In the genomic region with DNA sequence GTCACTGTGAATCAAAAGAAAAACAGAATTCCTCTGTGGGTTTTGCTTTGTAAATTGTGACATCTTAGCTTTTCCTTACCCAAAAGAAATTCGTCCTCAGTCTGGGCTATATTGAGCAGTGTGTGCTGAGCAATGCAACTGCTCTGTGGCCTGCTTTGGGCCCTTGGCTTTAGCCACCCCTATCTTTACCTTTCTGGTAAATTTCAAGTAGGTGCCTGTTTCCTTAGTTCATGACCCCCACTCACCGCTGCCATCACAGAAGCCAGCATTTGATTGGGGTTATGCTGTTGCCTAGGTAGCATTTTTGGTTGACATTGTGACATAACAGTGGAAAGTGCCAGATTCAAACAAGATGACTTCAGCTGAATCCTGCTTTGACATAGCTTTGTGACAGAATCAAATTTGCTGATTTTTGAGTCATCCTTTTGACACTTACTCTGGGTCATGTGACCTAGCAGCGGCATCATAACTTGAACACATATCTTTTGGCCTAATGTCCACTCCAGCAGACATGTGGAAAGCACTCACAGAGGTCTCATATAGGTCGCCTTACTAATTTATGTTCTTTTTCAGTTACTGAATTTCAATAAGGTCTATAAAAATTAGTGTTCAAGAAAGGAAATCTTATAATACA, we compare ENCODE assay signal across 11 mouse cellular contexts.
DNase-seq lines count a peak whose midpoint lies in the region; ATAC-seq and TF ChIP-seq lines count a peak whose summit lies in the region.
"Had no signal": no experiment of that assay in that cellular context is flagged by ENCODE, and none has a peak within 500 bp of the region (broad histone marks: within the 10 kb centered on the region; RNA-seq: fewer than 3 reads in every experiment).

No protein-coding gene starts in this region.

- no peak for DNase-seq in forebrain, embryonic 10.5 days (ENCODE audit: extremely low spot score, low spot score)
- no peak for DNase-seq in hindbrain, embryonic 11.5 days (ENCODE audit: low spot score)
- no peak for DNase-seq in spleen, adult 2 months (ENCODE audit: low read depth in 1 of 2, low spot score in 2 of 2)
- DNase-seq in spleen, postnatal 36 days (ENCODE audit: low spot score in 2 of 2): no peak
- DNase-seq in spleen, postnatal 4 days (ENCODE audit: low spot score in 2 of 2): no peak
- DNase-seq: cerebellum, adult 8-10 months; kidney, postnatal 14 days; lung, postnatal 4 days had no signal

- 67% methylated on average over 4 of the region's 4 CpGs for WGBS in forebrain, embryonic 10.5 days
- WGBS in forebrain, embryonic 16.5 days: 61% methylated on average over 4 of the region's 4 CpGs
- 54% methylated on average over 4 of the region's 4 CpGs for WGBS in hindbrain, embryonic 13.5 days
- 68% methylated on average over 4 of the region's 4 CpGs for WGBS in hindbrain, embryonic 11.5 days
- 82% methylated on average over 4 of the region's 4 CpGs for WGBS in spleen, adult 2 months
- 51% methylated on average over 4 of the region's 4 CpGs for WGBS in neural tube, embryonic 15.5 days

- no peaks in the 10 kb centered on the region for H3K27me3 ChIP-seq in forebrain, embryonic 10.5 days (ENCODE audit: poor library complexity, severe bottlenecking)
- no peaks in the 10 kb centered on the region for H3K27me3 ChIP-seq in forebrain, embryonic 16.5 days (replicated peaks; ENCODE audit: control insufficient read depth, insufficient read depth, low read length)
- H3K27me3 ChIP-seq in hindbrain, embryonic 13.5 days: no peaks in the 10 kb centered on the region
- H3K27me3 ChIP-seq in hindbrain, embryonic 11.5 days (ENCODE audit: control insufficient read depth, insufficient read depth, low read length): no peaks in the 10 kb centered on the region
- no peaks in the 10 kb centered on the region for H3K27me3 ChIP-seq in spleen, adult 2 months (ENCODE audit: control insufficient read depth, insufficient read depth, low read length)
- H3K27me3 ChIP-seq in neural tube, embryonic 15.5 days (replicated peaks): no peaks in the 10 kb centered on the region

- peaks cover 49% of the 10 kb centered on the region for H3K4me1 ChIP-seq in forebrain, embryonic 10.5 days
- H3K4me1 ChIP-seq in forebrain, embryonic 16.5 days (replicated peaks; ENCODE audit: control insufficient read depth, insufficient read depth, low read length): peaks cover 12% of the 10 kb centered on the region
- H3K4me1 ChIP-seq in hindbrain, embryonic 13.5 days (replicated peaks): peaks cover 24% of the 10 kb centered on the region
- no peaks in the 10 kb centered on the region for H3K4me1 ChIP-seq in hindbrain, embryonic 11.5 days (replicated peaks; ENCODE audit: control insufficient read depth, insufficient read depth, low read length)
- peaks cover 4% of the 10 kb centered on the region for H3K4me1 ChIP-seq in spleen, adult 2 months (ENCODE audit: control insufficient read depth, insufficient read depth, insufficient read length)
- peaks cover 14% of the 10 kb centered on the region for H3K4me1 ChIP-seq in neural tube, embryonic 15.5 days

- no peaks in the 10 kb centered on the region for H3K9me3 ChIP-seq in forebrain, embryonic 10.5 days
- no peaks in the 10 kb centered on the region for H3K9me3 ChIP-seq in forebrain, embryonic 16.5 days (ENCODE audit: control insufficient read depth, low read length)
- no peaks in the 10 kb centered on the region for H3K9me3 ChIP-seq in hindbrain, embryonic 13.5 days
- no peaks in the 10 kb centered on the region for H3K9me3 ChIP-seq in hindbrain, embryonic 11.5 days (ENCODE audit: control insufficient read depth, low read length)
- no peaks in the 10 kb centered on the region for H3K9me3 ChIP-seq in neural tube, embryonic 15.5 days (replicated peaks)

- peaks cover 63% of the 10 kb centered on the region for H3K36me3 ChIP-seq in forebrain, embryonic 10.5 days (replicated peaks)
- peaks cover 3% of the 10 kb centered on the region; the same call in 1 of the 2 replicates for H3K36me3 ChIP-seq in forebrain, embryonic 16.5 days (ENCODE audit: control insufficient read depth, insufficient read depth)
- peaks cover 29% of the 10 kb centered on the region for H3K36me3 ChIP-seq in hindbrain, embryonic 13.5 days
- no peaks in the 10 kb centered on the region for H3K36me3 ChIP-seq in hindbrain, embryonic 11.5 days (ENCODE audit: control insufficient read depth, insufficient read depth, low read length)
- H3K36me3 ChIP-seq in spleen, adult 2 months (ENCODE audit: control insufficient read depth, insufficient read depth, low read length): no peaks in the 10 kb centered on the region
- peaks cover 16% of the 10 kb centered on the region for H3K36me3 ChIP-seq in neural tube, embryonic 15.5 days

- ATAC-seq in forebrain, embryonic 16.5 days: no peak
- ATAC-seq in hindbrain, embryonic 13.5 days (ENCODE audit: low FRiP score): no peak
- ATAC-seq in hindbrain, embryonic 11.5 days (ENCODE audit: low FRiP score): no peak
- ATAC-seq in neural tube, embryonic 15.5 days (ENCODE audit: low FRiP score): no peak

- no peak overlapping the region for H3K9ac ChIP-seq in forebrain, embryonic 16.5 days (replicated peaks; ENCODE audit: low read depth, low read length)
- H3K9ac ChIP-seq in hindbrain, embryonic 13.5 days: no peak overlapping the region
- H3K9ac ChIP-seq in hindbrain, embryonic 11.5 days (ENCODE audit: low read depth, low read length): no peak overlapping the region
- H3K9ac ChIP-seq in neural tube, embryonic 15.5 days (replicated peaks): no peak overlapping the region

- H3K27ac ChIP-seq in forebrain, embryonic 10.5 days: 0 out of 2 replicates have a peak overlapping the region, but pooled peaks have one; percentile 68
- H3K27ac ChIP-seq in forebrain, embryonic 16.5 days (ENCODE audit: low read length): no peak overlapping the region
- H3K27ac ChIP-seq in hindbrain, embryonic 13.5 days: peak overlapping the region; percentile 40
- no peak overlapping the region for H3K27ac ChIP-seq in hindbrain, embryonic 11.5 days (ENCODE audit: low read depth, low read length)
- H3K27ac ChIP-seq in spleen, adult 2 months (ENCODE audit: insufficient read depth, low read length): peak overlapping the region; percentile 3; the same call in 1 of the 2 replicates
- peak overlapping the region; percentile 45; the same call in 1 of the 2 replicates for H3K27ac ChIP-seq in neural tube, embryonic 15.5 days (replicated peaks)

- TF ChIP-seq CTCF in spleen, adult 2 months (IDR thresholded peaks at IDR 0.05; ENCODE audit: extremely low read depth, insufficient read depth, insufficient read length, insufficient replicate concordance): no peak

- H3K4me3 ChIP-seq in forebrain, embryonic 10.5 days: no peak overlapping the region
- no peak overlapping the region for H3K4me3 ChIP-seq in forebrain, embryonic 16.5 days (replicated peaks; ENCODE audit: low read length)
- H3K4me3 ChIP-seq in hindbrain, embryonic 13.5 days: no peak overlapping the region
- no peak overlapping the region for H3K4me3 ChIP-seq in hindbrain, embryonic 11.5 days (ENCODE audit: low read depth, low read length)
- H3K4me3 ChIP-seq in spleen, adult 2 months (ENCODE audit: extremely low read depth, insufficient read depth, insufficient read length): no peak overlapping the region
- no peak overlapping the region for H3K4me3 ChIP-seq in neural tube, embryonic 15.5 days (replicated peaks)

- H3K4me2 ChIP-seq in forebrain, embryonic 16.5 days (ENCODE audit: low read length): no peak overlapping the region
- no peak overlapping the region for H3K4me2 ChIP-seq in hindbrain, embryonic 13.5 days
- H3K4me2 ChIP-seq in hindbrain, embryonic 11.5 days (replicated peaks; ENCODE audit: low read depth, low read length): no peak overlapping the region
- H3K4me2 ChIP-seq in neural tube, embryonic 15.5 days: no peak overlapping the region

- TF ChIP-seq POLR2A in spleen, adult 2 months (IDR thresholded peaks at IDR 0.05; ENCODE audit: low read depth, low read length): no peak

Comparison
In these comparisons a context has a peak if more than half of its experiments do, and no peak if none do; other contexts are left out.
1. H3K27ac ChIP-seq: peak in forebrain, embryonic 10.5 days (single experiment), hindbrain, embryonic 13.5 days (single experiment), spleen, adult 2 months (single experiment) and neural tube, embryonic 15.5 days (single experiment); none in forebrain, embryonic 16.5 days (single experiment) and hindbrain, embryonic 11.5 days (single experiment).